Mouse (Mus musculus) right cerebral cortex, postnatal 4 days (tissue): ENCODE measurements around the gene 2010111I01Rik.
"Not testable (repeated sequence)": the region's sequence is repeated elsewhere in the genome, so short reads cannot be mapped to it uniquely, and the experiment has no call there.

Experiments used
- DNase-seq: peaks from one replicate; pipeline ENCODE4 v3.0.0-alpha.2; 2022

2010111I01Rik gene

GRCm38 (mm10) chr13:63223026-63223770 lies 258.5 kb downstream of the 2010111I01Rik start:
- DNase-seq = no peak

- no peak for DNase-seq
These were observed 261.3 kb downstream of the 2010111I01Rik start for GRCm38 (mm10) chr13:63225796-63226583.

GRCm38 (mm10) chr13:63227785-63228184 lies 263.1 kb downstream of the 2010111I01Rik start:
- no peak for DNase-seq

- DNase-seq = no peak
These were observed 266.4 kb downstream of the 2010111I01Rik start for GRCm38 (mm10) chr13:63230955-63231701.

DNA sequence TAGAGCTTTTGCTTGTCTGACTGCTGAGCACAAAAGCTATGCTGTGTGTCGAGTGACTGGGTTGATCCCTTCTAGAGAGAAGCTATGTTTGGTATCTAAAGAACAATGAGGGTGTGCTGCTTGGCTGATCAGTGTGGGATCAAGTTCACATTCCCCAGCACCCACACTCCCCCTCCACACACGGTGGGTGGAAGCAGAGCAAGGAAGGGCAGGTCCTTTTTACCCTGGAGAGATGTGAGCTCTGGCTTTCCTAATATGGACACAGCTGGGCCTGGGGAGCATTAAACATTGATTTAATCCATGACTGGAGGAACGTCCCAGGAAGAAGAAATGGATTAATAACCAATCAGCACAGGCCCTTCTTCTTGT lies 267.0 kb downstream of the 2010111I01Rik start:
- DNase-seq = no peak

GRCm38 (mm10) chr13:63232558-63232957 lies 267.9 kb downstream of the 2010111I01Rik start:
- DNase-seq = no peak

DNA sequence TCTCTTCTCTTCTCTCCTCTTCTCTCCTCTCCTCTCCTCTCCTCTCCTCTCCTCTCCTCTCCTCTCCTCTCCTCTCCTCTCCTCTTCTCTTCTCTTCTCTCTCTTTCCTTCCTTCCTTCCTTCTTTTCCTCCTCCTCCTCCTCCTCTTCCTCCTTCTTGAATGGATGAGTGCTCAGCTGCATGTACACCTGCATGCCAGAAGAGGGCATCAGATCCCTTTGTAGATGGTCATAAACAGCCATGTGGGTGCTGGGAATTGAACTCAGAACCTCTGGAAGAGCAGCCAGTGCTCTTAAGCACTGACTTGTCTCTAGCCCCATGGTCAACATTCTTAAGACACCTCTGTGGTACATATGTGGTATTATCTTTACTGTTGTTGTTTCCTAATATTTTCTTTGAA lies 269.8 kb downstream of the 2010111I01Rik start:
- DNase-seq = not testable (repeated sequence)

GRCm38 (mm10) chr13:63235551-63235950 lies 270.9 kb downstream of the 2010111I01Rik start:
- no peak for DNase-seq

- DNase-seq = no peak
These were observed 271.6 kb downstream of the 2010111I01Rik start for GRCm38 (mm10) chr13:63236159-63236893.

GRCm38 (mm10) chr13:63238045-63238444 lies 273.4 kb downstream of the 2010111I01Rik start:
- no peak for DNase-seq

DNA sequence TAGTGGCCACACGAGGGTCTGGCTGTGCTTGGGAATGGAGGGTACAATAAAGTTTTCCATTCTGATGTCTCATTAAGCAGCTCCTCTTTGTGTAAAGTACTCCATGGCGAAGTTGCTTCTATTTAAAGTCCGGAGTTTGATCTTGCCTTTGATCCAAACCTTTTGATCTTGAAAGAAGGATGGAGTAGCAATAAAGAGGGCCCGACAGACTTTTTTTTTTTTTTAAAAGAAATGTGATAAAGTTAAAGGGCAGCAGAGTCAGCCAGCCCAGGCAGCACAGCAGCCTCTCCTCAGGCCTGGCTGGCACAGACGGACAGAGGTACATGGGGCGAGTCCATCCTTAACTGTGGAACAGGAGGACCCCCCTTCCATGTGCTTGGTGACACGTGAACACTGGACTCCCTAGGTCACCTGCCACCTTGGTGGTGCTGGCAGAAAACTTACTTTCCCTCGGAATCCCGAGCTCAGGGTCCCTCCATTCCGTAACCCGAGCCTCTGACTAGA lies 274.7 kb downstream of the 2010111I01Rik start:
- DNase-seq = no peak

DNA sequence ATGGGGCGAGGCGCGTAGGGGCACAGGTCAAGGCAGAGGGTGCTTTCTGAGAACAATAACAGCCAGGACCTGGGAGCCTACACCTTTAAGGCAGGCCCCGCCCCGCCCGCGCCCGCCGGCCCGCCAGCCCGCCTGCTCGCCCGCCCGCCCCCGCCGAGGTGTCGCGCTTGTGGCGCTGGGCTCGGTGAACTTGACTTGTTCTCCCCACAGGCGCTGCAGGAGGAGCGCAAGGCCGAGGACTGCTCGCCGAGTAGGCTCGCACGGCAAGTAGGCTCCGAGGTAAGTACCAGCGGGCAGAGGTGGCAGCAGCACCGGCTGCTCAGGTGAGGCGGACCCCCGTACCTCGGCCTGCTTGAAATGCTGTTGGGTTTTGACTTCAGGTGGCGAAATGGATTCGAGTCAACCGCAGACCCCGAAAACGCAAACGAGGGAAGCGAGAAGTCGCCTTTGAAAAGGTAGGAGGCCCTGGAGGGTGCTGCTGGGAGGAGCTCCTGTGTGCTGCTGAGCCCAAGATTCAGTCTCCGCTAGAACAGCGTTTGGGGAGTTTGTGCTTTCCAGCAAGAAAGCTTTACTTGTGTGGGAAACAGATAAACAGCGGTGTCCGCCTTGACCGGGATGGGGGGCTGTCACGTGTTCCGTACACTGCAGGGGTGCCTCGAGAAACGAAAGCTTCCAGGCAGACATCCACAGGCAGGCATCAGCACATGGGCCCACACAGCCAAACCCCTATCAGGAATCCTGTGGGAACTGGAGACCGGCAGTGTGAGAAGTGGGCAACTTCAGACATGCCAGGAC lies 275.4 kb downstream of the 2010111I01Rik start:
- DNase-seq = peak; percentile 62

- DNase-seq = no peak
These were observed 276.1 kb downstream of the 2010111I01Rik start for GRCm38 (mm10) chr13:63240835-63241234.

DNA sequence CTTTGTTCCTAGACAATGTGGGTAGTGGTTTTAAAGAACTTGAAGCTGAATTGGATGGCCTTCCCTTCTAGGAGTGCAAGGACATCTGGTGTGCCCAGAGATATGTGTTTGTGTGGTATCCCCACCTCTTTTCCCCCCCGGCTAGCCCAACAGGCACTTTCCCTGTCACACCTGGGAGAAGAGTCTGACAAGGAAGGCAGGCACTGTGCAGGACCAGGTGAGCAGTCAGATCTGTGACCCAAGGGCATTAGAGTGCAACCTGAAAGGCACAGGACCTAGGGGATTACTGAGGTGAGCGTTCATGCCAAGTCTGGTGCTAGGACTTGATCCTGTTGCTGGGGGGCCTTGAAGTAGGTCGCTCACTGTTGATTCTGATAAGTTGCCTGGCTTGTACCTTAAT lies 277.0 kb downstream of the 2010111I01Rik start:
- no peak for DNase-seq

- DNase-seq = no peak
These were observed 277.9 kb downstream of the 2010111I01Rik start for GRCm38 (mm10) chr13:63242401-63243192.

DNA sequence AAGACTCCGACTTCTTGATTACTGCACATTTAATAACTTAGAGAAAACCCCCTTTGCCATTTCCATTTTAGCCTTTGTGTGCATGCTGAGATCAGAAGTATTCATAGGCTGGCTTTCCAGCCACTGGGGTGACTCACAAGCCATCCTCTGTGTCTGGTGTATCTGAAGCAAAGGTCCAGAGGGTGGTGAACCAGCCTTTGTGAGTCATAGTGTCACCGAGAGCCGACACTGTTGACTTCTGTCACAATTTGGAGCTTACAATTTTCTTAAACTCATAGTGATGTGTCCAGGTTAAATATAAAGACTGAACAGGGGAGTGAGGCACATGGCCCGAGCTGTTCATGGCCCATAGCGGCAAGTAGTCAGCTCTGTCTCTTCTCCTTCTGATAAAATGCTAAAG lies 278.9 kb downstream of the 2010111I01Rik start:
- DNase-seq = no peak

GRCm38 (mm10) chr13:63244425-63244824 lies 279.7 kb downstream of the 2010111I01Rik start:
- DNase-seq = no peak

GRCm38 (mm10) chr13:63245218-63245617 lies 280.5 kb downstream of the 2010111I01Rik start:
- DNase-seq = no peak

DNA sequence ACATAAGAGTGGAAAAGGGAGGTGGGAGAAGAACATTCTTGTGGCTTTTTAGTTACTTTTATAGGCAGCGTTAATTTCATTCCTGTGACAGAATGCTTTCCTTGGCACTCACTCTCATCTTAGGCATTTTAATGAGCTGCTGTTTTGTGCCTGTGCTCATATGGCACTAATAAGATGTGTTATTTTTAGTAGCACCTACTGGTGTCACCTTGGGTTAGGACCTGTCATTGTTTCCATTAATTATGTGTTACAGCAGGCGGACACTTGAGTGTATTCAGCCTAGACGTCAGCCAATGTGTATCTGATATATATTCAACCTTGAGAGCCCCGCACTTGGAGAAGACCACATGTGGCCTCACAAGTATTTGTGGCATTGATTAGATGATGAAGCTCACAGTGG lies 281.1 kb downstream of the 2010111I01Rik start:
- no peak for DNase-seq

DNA sequence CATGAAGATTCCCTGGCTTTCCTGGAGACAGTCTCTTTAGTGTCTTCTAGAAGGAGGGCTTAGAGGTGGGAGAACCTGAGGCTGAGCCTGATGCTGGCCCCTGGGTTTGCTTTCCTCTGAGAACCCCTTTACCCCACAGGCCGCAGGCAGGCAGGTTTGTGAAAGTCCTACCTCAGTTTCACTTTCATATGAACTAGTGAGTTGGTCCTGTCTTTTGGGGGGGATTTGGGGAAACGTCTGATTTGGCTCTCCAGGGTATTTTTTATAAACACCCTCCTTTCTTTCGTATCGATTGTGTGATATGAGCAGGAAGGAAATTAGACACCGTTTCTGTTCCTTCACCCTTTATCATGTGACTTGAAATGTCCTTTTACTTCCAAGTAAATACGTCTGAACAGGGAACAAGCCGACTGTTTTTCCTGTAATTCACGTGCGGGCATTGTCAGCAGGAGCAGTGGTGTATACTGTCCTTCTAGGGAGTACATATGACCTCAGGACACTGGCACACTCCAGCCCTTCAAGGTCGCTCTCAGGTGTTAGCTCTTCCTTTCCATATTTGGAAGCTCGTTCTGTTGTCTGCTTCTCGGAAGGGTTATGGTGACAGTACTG lies 281.7 kb downstream of the 2010111I01Rik start:
- DNase-seq = no peak
